Mouse (Mus musculus) lung, postnatal 10 days (tissue): Measurements from ENCODE around the gene Grik5.

ENCODE experiments used
- DNase-seq: peaks from one replicate; pipeline ENCODE4 v3.0.0; 2021

Gene Grik5

GRCm38 (mm10) chr7:24983396-24983795 is 88.8 kb downstream of the Grik5 start:
- no peak for DNase-seq

GRCm38 (mm10) chr7:24980439-24980838 is 91.7 kb downstream of the Grik5 start:
- DNase-seq: no peak

GRCm38 (mm10) chr7:24978781-24979180 is 93.4 kb downstream of the Grik5 start:
- DNase-seq: no peak

GRCm38 (mm10) chr7:24974893-24975595 is 97.1 kb downstream of the Grik5 start:
- peak; percentile 49 for DNase-seq

- DNase-seq: no peak
Measured at GRCm38 (mm10) chr7:24973902-24974301, 98.2 kb downstream of the Grik5 start.

- no peak for DNase-seq
Measured at GRCm38 (mm10) chr7:24973208-24973607, 98.9 kb downstream of the Grik5 start.

- peak; percentile 96 for DNase-seq
Measured at GRCm38 (mm10) chr7:24971972-24972893, 99.9 kb downstream of the Grik5 start, which contains the start of gene Rabac1. Rabac1 (minus strand) TSS chr7:24972754.

GRCm38 (mm10) chr7:24971261-24971971 is 100.7 kb downstream of the Grik5 start:
- DNase-seq: peak; percentile 57

GRCm38 (mm10) chr7:24970341-24970740 is 101.8 kb downstream of the Grik5 start:
- no peak for DNase-seq

- DNase-seq: no peak
Measured at GRCm38 (mm10) chr7:24969805-24970204, 102.3 kb downstream of the Grik5 start.

- DNase-seq: no peak
Measured at GRCm38 (mm10) chr7:24968463-24968862, 103.7 kb downstream of the Grik5 start.

GRCm38 (mm10) chr7:24967966-24968365 is 104.2 kb downstream of the Grik5 start:
- DNase-seq: no peak

GRCm38 (mm10) chr7:24964897-24965535 is 107.1 kb downstream of the Grik5 start:
- DNase-seq: peak; percentile 88

- DNase-seq: no peak
Measured at GRCm38 (mm10) chr7:24964288-24964687, 107.9 kb downstream of the Grik5 start.
